Mouse (Mus musculus): ENCODE data around the gene Adamts16.

Gene Adamts16

DNA sequence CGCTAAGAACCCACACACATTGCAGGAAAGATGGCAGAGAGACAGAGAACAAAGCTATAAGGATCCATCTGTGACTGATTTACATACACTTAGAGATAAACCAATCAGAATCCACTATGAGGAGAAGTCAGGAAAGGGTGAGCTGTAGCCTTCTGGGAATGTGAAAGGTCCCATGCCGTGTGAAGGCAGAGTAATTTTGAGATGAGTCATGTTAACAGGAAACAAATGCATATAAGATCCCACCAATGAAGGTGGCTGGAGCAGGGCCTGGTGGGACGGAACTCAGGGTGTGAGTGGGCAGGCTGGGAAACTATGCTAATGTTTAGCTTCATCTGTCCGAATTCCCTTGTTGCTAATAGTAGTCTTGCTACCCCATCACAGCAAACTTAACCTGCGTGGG is 128.3 kb downstream of the Adamts16 start:
- peak; percentile 7 for DNase-seq (ENCODE audit: low read depth)

DNA sequence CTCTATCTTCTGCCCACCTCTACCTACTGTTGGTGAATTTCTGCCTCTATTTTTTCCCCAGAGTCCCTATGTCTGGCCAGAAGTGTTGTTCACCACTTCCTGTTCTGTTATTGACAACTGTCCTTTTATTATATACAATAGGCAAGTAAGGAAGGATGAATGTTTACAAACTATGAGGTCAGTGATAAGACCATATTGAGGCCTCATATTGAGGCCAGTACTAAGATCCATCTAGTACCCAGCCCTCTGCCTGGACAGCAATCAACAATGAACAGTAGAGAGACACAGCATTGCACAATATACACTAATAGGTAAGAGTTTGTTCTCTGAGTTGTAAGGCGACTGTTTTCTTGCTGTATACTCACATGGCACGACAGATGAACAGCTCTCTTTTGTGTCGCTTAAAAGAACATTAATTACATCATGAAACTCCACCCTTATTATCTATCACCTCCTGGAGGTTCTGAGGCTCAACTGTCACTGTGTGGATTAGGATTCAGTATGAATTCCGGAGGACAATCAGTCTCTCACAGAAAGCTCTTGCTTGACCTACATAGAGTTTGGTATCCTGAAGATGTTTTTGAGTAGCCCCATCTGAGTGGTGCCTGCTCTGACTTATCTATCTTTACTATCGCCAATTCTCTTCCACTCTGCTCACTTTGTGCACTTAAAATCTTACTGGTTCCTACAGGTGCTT is 134.3 kb downstream of the Adamts16 start:
- no peak for DNase-seq (ENCODE audit: low read depth)

DNA sequence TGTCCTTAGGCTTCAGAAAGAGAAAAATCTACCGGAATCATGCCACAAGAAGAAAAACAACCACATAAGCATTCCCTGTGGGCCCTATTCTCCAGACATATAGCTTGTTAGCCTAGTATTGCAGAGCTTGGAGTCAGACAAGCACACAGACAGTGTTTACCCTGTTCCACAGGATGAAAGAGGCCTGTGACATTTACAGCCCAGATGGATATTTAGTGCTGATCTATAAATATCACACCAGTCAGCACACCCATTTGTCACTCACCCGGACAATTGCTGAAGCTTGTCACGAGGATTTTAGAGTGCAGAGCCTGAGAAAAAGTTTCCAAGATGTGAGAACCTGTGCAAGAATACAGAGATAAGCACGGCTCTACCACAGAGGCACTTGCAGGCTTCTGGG is 138.7 kb downstream of the Adamts16 start:
- no peak for DNase-seq (ENCODE audit: low read depth)

DNA sequence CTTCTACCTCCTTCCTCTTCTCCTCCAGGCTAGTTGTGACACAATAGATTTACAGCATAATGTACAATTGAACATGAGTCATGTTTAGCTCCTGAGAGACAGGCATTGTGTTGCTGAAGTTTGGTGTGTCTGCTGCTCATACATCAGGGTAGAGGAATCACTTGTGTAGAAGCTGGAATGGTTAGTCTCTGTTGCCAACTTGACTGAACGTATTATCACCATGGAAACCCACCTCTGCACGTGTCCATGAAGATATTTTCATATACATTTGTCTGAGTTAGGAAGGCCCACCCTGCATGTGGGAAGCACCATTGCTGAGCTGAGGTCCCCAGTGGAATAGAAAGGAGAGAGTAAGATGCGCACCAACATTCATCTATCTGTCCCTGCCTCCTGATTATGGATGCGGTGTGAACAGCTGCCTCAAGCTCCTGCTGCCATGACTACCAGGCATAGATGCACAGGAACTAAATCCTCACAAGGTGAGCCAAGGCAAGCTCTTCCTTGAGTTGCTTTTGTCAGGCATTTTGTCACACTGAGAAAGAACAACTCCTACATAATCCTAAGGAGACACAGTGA is 142.7 kb downstream of the Adamts16 start:
- no peak for DNase-seq (ENCODE audit: low read depth)

DNA sequence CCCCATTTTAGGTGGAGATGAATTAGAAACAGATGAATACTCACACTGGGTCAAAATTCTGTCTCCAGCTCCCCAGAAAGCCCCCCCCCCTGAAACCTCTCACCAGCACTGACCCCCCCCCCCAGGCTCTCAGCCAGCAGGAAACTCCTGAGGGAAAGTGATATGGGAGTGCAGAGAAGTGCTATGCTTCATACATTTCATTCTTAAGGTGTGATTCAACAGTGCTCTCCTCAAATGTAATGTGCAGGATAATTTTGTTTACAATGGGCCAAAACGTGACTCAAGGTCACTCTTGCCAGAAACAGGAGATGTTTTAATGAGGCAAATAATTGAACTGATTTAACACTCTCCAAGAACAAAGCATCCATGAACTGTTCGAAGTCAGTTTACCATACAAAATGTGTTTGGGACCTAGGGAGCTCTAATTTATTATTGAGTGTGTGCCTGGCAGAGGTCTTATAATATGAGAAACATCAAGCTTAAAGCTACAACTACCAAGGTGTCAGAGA is 152.1 kb downstream of the Adamts16 start:
- no peak for DNase-seq (ENCODE audit: low read depth)

DNA sequence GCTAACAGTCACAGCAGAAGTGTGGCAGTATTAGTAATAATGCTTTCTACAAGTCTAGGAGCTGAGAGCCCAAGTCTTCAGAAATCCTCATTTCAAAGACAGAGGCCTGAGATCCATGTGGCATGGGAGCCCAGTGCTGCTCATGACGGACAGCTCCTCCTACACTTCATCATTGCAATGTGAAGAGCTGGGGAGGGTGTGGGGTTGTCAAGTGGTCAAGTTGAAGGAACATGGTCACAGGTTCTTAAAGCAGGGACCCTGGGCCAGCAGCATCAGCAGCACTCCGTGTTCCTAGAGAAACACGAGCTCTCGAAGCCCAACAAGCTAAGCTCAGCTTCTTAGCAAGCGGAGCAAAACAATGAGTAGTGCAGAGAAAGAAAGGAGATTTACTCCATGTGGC is 155.8 kb downstream of the Adamts16 start:
- no peak for DNase-seq (ENCODE audit: low read depth)

DNA sequence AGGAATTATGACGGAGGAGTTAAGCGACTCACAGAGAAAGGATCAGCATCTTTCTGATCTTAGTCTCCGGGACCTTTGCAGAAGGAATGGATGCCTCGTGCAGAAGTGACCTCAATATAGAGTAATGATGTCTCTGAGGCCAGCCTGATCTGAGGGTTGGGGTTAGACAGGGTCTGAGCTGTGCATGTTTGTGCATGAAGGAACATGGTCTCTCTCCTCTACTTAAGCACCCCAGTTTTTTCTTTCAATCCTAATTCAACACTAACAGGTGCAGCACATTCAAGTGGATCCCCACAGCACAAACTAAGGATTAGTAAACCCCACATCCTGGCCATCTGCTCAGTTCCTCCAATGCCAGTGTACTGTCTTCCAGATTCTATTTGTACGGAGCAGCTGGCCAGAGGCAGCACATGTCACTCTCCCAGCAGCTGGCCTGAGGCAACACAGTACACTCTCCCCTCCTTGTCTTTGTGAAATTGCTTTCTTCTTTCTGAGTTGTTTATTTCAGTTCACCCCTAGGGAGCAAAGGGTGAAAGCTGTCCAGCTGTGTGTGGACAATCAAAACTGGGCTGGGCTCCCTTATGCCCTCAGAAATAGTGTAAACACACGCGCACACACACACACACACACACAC is 156.5 kb downstream of the Adamts16 start:
- DNase-seq (ENCODE audit: low read depth), result no peak

DNA sequence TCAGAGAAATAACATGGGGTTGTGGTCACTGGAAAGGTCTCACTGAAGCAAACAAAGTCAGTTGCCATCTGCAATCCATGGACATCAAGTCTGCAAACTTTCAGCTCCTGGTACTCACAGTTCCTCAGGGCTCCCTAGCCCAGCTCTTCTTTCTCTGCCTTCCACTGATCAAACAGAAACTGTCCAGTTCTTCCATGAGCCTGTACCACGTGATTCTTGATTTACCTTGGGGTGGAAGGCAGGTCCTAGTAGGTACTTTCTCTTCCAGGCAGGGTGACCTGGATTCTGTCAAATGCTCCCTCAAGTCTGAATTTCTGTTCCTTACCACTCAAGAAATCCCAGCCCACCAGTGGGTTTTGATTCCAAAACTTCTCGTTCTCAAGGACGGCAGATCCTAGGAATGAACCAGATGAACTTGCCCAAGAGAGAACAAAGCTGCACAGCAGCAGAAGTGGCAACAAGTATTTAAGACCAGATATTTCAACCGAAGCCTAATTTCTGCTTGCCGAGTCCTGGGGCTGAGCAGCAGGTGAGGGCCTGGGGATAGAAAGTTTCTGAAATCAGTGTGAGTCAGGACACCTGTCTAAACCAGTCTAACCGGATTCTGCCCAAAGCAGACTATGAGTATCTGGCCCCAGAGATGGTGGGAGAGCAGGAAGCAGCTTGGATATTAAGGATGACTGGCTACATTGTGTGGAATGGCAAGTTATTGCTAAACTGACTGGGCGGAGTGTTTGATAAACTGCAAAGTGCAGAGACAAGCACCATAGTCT is 160.0 kb downstream of the Adamts16 start:
- no peak for DNase-seq (ENCODE audit: low read depth)

DNA sequence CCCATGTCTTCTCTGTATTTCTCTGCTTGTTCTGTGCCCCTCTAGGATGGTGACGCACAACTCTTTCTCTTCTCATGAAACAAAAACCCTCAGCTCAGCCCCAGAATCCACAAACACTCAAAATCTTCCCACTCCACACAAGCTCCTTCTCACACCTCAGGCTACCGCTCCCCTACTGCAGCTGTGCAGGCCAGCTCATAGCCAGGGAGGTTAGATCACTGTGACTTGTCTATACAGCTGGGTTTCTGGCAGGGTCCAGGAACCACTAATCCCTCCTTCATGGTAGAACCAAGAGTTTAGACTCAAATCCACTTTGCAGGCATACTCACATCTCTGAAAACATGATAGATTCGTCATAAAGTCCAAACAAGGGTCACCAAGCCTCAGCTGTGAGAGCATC is 161.3 kb downstream of the Adamts16 start:
- no peak for DNase-seq (ENCODE audit: low read depth)

All from 416B (cell line).